9 mouse cellular contexts compared by ENCODE assay signal in genomic region chr2:28547237-28548172, GRCm38 (mm10). TPM values are rescaled to one million over a fixed set of nuclear protein-coding genes. Genes with fewer than 3 reads are reported as not detected.
DNase-seq lines count a peak whose midpoint lies in the region; ATAC-seq lines count a peak whose summit lies in the region.
"Had no signal": no experiment of that assay in that cellular context is flagged by ENCODE, and none has a peak within 500 bp of the region (broad histone marks: within the 10 kb centered on the region; RNA-seq: fewer than 3 reads in every experiment).

No protein-coding gene starts in this region.

- peaks cover 4% of the 10 kb centered on the region; the same call in 1 of the 2 replicates for H3K4me1 ChIP-seq in forebrain, embryonic 16.5 days (replicated peaks; ENCODE audit: control insufficient read depth, insufficient read depth, low read length)
- no peaks in the 10 kb centered on the region for H3K4me1 ChIP-seq in hindbrain, embryonic 11.5 days (replicated peaks; ENCODE audit: control insufficient read depth, insufficient read depth, low read length)

- peaks cover 52% of the 10 kb centered on the region for H3K36me3 ChIP-seq in forebrain, embryonic 16.5 days (ENCODE audit: control insufficient read depth, insufficient read depth)
- peaks cover 38% of the 10 kb centered on the region for H3K36me3 ChIP-seq in hindbrain, embryonic 11.5 days (ENCODE audit: control insufficient read depth, insufficient read depth, low read length)

- WGBS in forebrain, embryonic 16.5 days: 47% methylated on average over 11 of the region's 11 CpGs
- WGBS in hindbrain, embryonic 11.5 days: 52% methylated on average over 11 of the region's 11 CpGs

- peak; percentile 45 for ATAC-seq in forebrain, embryonic 16.5 days
- peak; percentile 52; the same call in 1 of the 2 replicates for ATAC-seq in hindbrain, embryonic 11.5 days (ENCODE audit: low FRiP score)

- H3K4me2 ChIP-seq in forebrain, embryonic 16.5 days (ENCODE audit: low read length): no peak overlapping the region
- no peak overlapping the region for H3K4me2 ChIP-seq in hindbrain, embryonic 11.5 days (replicated peaks; ENCODE audit: low read depth, low read length)
- H3K4me2 ChIP-seq: limb, embryonic 15.5 days had no signal

- no peaks in the 10 kb centered on the region for H3K27me3 ChIP-seq in forebrain, embryonic 16.5 days (replicated peaks; ENCODE audit: control insufficient read depth, insufficient read depth, low read length)
- H3K27me3 ChIP-seq in hindbrain, embryonic 11.5 days (ENCODE audit: control insufficient read depth, insufficient read depth, low read length): no peaks in the 10 kb centered on the region
- H3K27me3 ChIP-seq: limb, embryonic 15.5 days had no signal

- no peak overlapping the region for H3K27ac ChIP-seq in forebrain, embryonic 16.5 days (ENCODE audit: low read length)
- H3K27ac ChIP-seq in hindbrain, embryonic 11.5 days (ENCODE audit: low read depth, low read length): no peak overlapping the region
- H3K27ac ChIP-seq: limb, embryonic 15.5 days had no signal

- H3K9ac ChIP-seq in forebrain, embryonic 16.5 days (replicated peaks; ENCODE audit: low read depth, low read length): no peak overlapping the region
- no peak overlapping the region for H3K9ac ChIP-seq in hindbrain, embryonic 11.5 days (ENCODE audit: low read depth, low read length)
- H3K9ac ChIP-seq: limb, embryonic 15.5 days had no signal

- DNase-seq in MN1 (ENCODE audit: low spot score): peak; percentile 78
- peak; percentile 87 to 90 for DNase-seq in cerebellum, adult 18-20 months
- DNase-seq in hindbrain, embryonic 11.5 days (ENCODE audit: low spot score): peak; percentile 88
- peak; percentile 74 to 95 for DNase-seq in layer of hippocampus, postnatal 25 days (ENCODE audit: extremely low spot score in 1 of 2, low spot score in 1 of 2)
- peak; percentile 84 for DNase-seq in mesoderm, embryonic 11.5 days (ENCODE audit: low read depth, low spot score)
- peak; percentile 74 for DNase-seq in right cerebral cortex, postnatal 25 days
- peak; percentile 83 for DNase-seq in urinary bladder, postnatal 25 days (ENCODE audit: low spot score)

- no peaks in the 10 kb centered on the region for H3K9me3 ChIP-seq in forebrain, embryonic 16.5 days (ENCODE audit: control insufficient read depth, low read length)
- H3K9me3 ChIP-seq in hindbrain, embryonic 11.5 days (ENCODE audit: control insufficient read depth, low read length): no peaks in the 10 kb centered on the region
- H3K9me3 ChIP-seq: limb, embryonic 15.5 days had no signal

- no peak overlapping the region for H3K4me3 ChIP-seq in forebrain, embryonic 16.5 days (replicated peaks; ENCODE audit: low read length)
- H3K4me3 ChIP-seq in hindbrain, embryonic 11.5 days (ENCODE audit: low read depth, low read length): no peak overlapping the region
- H3K4me3 ChIP-seq: limb, embryonic 15.5 days had no signal

RNA-seq across cellular contexts. Expression of gene Cel, which starts 15.7 kb away (rescaled TPM):
- not detected in 2 replicates for polyA plus RNA-seq in forebrain, embryonic 16.5 days (2015; fragmentation: Nextera tagmentation; extraction: Ambion mirVana)
- polyA plus RNA-seq in hindbrain, embryonic 11.5 days (2014; fragmentation: Nextera tagmentation; extraction: Ambion mirVana): not detected in 2 replicates
- not detected for total RNA-seq in layer of hippocampus, postnatal 25 days (2021)
- polyA plus RNA-seq: limb, embryonic 15.5 days had no signal

RNA-seq across cellular contexts. Expression of gene Ralgds, which starts 34.6 kb away (rescaled TPM):
- polyA plus RNA-seq in forebrain, embryonic 16.5 days (2015; fragmentation: Nextera tagmentation; extraction: Ambion mirVana): 83.5 and 83.7 TPM in 2 replicates
- 55.9 and 63.0 TPM in 2 replicates for polyA plus RNA-seq in hindbrain, embryonic 11.5 days (2014; fragmentation: Nextera tagmentation; extraction: Ambion mirVana)
- total RNA-seq in layer of hippocampus, postnatal 25 days (2021): 100 to 1,000 TPM; 115 to 132 TPM

RNA-seq across cellular contexts. Expression of gene Gtf3c5, which starts 36.0 kb away (rescaled TPM):
- 40.5 and 43.3 TPM in 2 replicates for polyA plus RNA-seq in forebrain, embryonic 16.5 days (2015; fragmentation: Nextera tagmentation; extraction: Ambion mirVana)
- 38.1 and 38.2 TPM in 2 replicates for polyA plus RNA-seq in hindbrain, embryonic 11.5 days (2014; fragmentation: Nextera tagmentation; extraction: Ambion mirVana)
- total RNA-seq in layer of hippocampus, postnatal 25 days (2021): 10 to 100 TPM; 18.9 to 19.5 TPM

RNA-seq across cellular contexts. Expression of gene Gm10134, which starts 41.6 kb away (rescaled TPM):
- 1.8 and 2.4 TPM in 2 replicates for polyA plus RNA-seq in forebrain, embryonic 16.5 days (2015; fragmentation: Nextera tagmentation; extraction: Ambion mirVana)
- polyA plus RNA-seq in hindbrain, embryonic 11.5 days (2014; fragmentation: Nextera tagmentation; extraction: Ambion mirVana): 0.73 TPM in 1 of 2 replicates, not detected in the other
- 1 to 10 TPM in 1 of 2 experiments, not detected in 1; 2.0 TPM for total RNA-seq in layer of hippocampus, postnatal 25 days (2021)

RNA-seq across cellular contexts. Expression of gene Gbgt1, which starts 50.8 kb away (rescaled TPM):
- 0.51 and 1.2 TPM in 2 replicates for polyA plus RNA-seq in forebrain, embryonic 16.5 days (2015; fragmentation: Nextera tagmentation; extraction: Ambion mirVana)
- polyA plus RNA-seq in hindbrain, embryonic 11.5 days (2014; fragmentation: Nextera tagmentation; extraction: Ambion mirVana): 0.38 and 1.1 TPM in 2 replicates
- total RNA-seq in layer of hippocampus, postnatal 25 days (2021): 1 to 10 TPM; 1.5 to 2.1 TPM
